Mouse (Mus musculus) cerebellum, adult 2 months (tissue): ENCODE measurements around the gene Rnf144b. TPM values are rescaled to one million over a fixed set of nuclear protein-coding genes. Genes with fewer than 3 reads are reported as not detected.
A peak's percentile ranks its signal among the peaks of the same experiment; 100 is the strongest.

ENCODE experiments used
- DNase-seq, 2 experiments: peaks; one replicate each; pipeline ENCODE4 v3.0.0; 2021
- H3K27ac ChIP-seq: fragments of 200-500 bp; 2 replicates; pipeline ENCODE4 v1.5.1; 2012; ENCODE audit warnings: low read length, control low read depth, inconsistent platforms; ENCODE audit not compliant: insufficient read depth
- H3K27me3 ChIP-seq: fragments of 200-500 bp; 2 replicates; pipeline ENCODE4 v1.6.1; 2012; ENCODE audit warnings: inconsistent platforms, mild to moderate bottlenecking, low read length, moderate library complexity; ENCODE audit not compliant: control insufficient read depth, insufficient read depth
- H3K4me1 ChIP-seq: fragments of 200-500 bp; 2 replicates; pipeline ENCODE4 v1.6.1; 2011; ENCODE audit warnings: low read length; ENCODE audit not compliant: control insufficient read depth, insufficient read depth
- H3K4me3 ChIP-seq: fragments of 200-500 bp; replicated peaks from 2 replicates; pipeline ENCODE3; 2011; ENCODE audit warnings: mild to moderate bottlenecking, low read depth, low read length, control low read depth; ENCODE audit not compliant: insufficient read depth
- CTCF ChIP-seq: fragments of 200-500 bp; IDR thresholded peaks from 2 replicates; pipeline ENCODE4 v1.5.1; 2011; ENCODE audit warnings: low read depth, mild to moderate bottlenecking, control low read depth, low read length, moderate library complexity, borderline replicate concordance; ENCODE audit not compliant: insufficient read depth
- POLR2A ChIP-seq: fragments of 200-500 bp; IDR thresholded peaks from 2 replicates; pipeline ENCODE4 v1.6.1; 2011; ENCODE audit warnings: low read length, control low read depth, borderline replicate concordance; ENCODE audit not compliant: insufficient read depth
- WGBS: fragments of 180-500 bp; shearing (Covaris S2); methylation state at CpG from one replicate; pipeline ENCODE4 v1.1.7; 2018; 5-methylcytosine and 5-hydroxymethylcytosine counted together
- polyA plus RNA-seq: library from polyadenylated mRNA; depleted of rRNA; stranded (reverse); fragments of >200 nt; gene quantifications from 2 replicates; pipeline ENCODE4 v1.2.3, GENCODE M21; 2012

The Rnf144b gene
- polyA plus RNA-seq, 1 experiment = 8.5 TPM

- Histone ChIP-seq H3K4me1 (peaks cover under 1% of the 10 kb centered on the region; the same call in 1 of the 2 replicates), H3K4me3 (no peak overlapping the region), H3K27me3 (no peaks in the 10 kb centered on the region), H3K27ac (no peak overlapping the region)
- 65% methylated on average over 6 of the region's 6 CpGs for WGBS
- no peak for DNase-seq
- no peak for TF ChIP-seq CTCF
- TF ChIP-seq POLR2A = no peak
Measured at GRCm38 (mm10) chr13:47218351-47218750, 95.9 kb downstream of the Rnf144b start.

GRCm38 (mm10) chr13:47220426-47220825, 98.0 kb downstream of the Rnf144b start:
- no peaks in the 10 kb centered on the region for H3K27me3 ChIP-seq
- TF ChIP-seq CTCF = no peak
- TF ChIP-seq POLR2A = no peak
- 91% methylated on average over 10 of the region's 10 CpGs for WGBS
- DNase-seq = no peak
- H3K4me3 ChIP-seq = no peak overlapping the region
- peaks cover 10% of the 10 kb centered on the region; the same call in 1 of the 2 replicates for H3K4me1 ChIP-seq
- no peak overlapping the region for H3K27ac ChIP-seq

- peak; percentile 50 to 67 for DNase-seq
- H3K27ac ChIP-seq = no peak overlapping the region
- no peaks in the 10 kb centered on the region for H3K27me3 ChIP-seq
- H3K4me1 ChIP-seq = peaks cover 10% of the 10 kb centered on the region; the same call in 1 of the 2 replicates
- TF ChIP-seq POLR2A = no peak
- TF ChIP-seq CTCF = no peak
- no peak overlapping the region for H3K4me3 ChIP-seq
- WGBS = 33% methylated on average over 18 of the region's 18 CpGs
Measured at GRCm38 (mm10) chr13:47223576-47224538, 101.4 kb downstream of the Rnf144b start.

GRCm38 (mm10) chr13:47224648-47225323, 102.3 kb downstream of the Rnf144b start:
- TF ChIP-seq POLR2A = no peak
- no peak for TF ChIP-seq CTCF
- DNase-seq = no peak
- peaks cover 10% of the 10 kb centered on the region; the same call in 1 of the 2 replicates for H3K4me1 ChIP-seq
- no peak overlapping the region for H3K27ac ChIP-seq
- H3K27me3 ChIP-seq = no peaks in the 10 kb centered on the region
- no peak overlapping the region for H3K4me3 ChIP-seq
- WGBS = 71% methylated on average over 14 of the region's 14 CpGs

GRCm38 (mm10) chr13:47225324-47225697, 102.9 kb downstream of the Rnf144b start:
- WGBS = 96% methylated on average over 3 of the region's 3 CpGs
- TF ChIP-seq POLR2A (no peak), CTCF (no peak)
- Histone ChIP-seq H3K27me3 (no peaks in the 10 kb centered on the region), H3K4me3 (no peak overlapping the region), H3K27ac (no peak overlapping the region), H3K4me1 (peaks cover 10% of the 10 kb centered on the region; the same call in 1 of the 2 replicates)
- DNase-seq = no peak

GRCm38 (mm10) chr13:47225802-47226201, 103.3 kb downstream of the Rnf144b start:
- 92% methylated on average over 9 of the region's 9 CpGs for WGBS
- DNase-seq = no peak
- no peaks in the 10 kb centered on the region for H3K27me3 ChIP-seq
- no peak overlapping the region for H3K4me3 ChIP-seq
- no peak overlapping the region for H3K27ac ChIP-seq
- TF ChIP-seq CTCF (no peak), POLR2A (no peak)
- H3K4me1 ChIP-seq = peaks cover 10% of the 10 kb centered on the region; the same call in 1 of the 2 replicates

- Histone ChIP-seq H3K4me3 (no peak overlapping the region), H3K27ac (no peak overlapping the region), H3K27me3 (no peaks in the 10 kb centered on the region), H3K4me1 (peaks cover 10% of the 10 kb centered on the region; the same call in 1 of the 2 replicates)
- 85% methylated on average over 5 of the region's 5 CpGs for WGBS
- no peak for DNase-seq
- TF ChIP-seq CTCF (no peak), POLR2A (no peak)
Measured at GRCm38 (mm10) chr13:47226521-47226920, 104.1 kb downstream of the Rnf144b start.

- H3K4me1 ChIP-seq = peaks cover 10% of the 10 kb centered on the region; the same call in 1 of the 2 replicates
- H3K27ac ChIP-seq = no peak overlapping the region
- 92% methylated on average over 8 of the region's 8 CpGs for WGBS
Measured at GRCm38 (mm10) chr13:47228201-47228600, 105.7 kb downstream of the Rnf144b start.

More at GRCm38 (mm10) chr13:47228201-47228600, 105.7 kb downstream of the Rnf144b start:
- Histone ChIP-seq H3K4me3 (no peak overlapping the region), H3K27me3 (no peaks in the 10 kb centered on the region)
- DNase-seq = no peak
- TF ChIP-seq CTCF = no peak
- no peak for TF ChIP-seq POLR2A
